Mouse (Mus musculus) gastrocnemius, adult 18-20 months (tissue): Measurements from ENCODE around the gene Sim1. TPM values are rescaled to one million over a fixed set of nuclear protein-coding genes. Genes with fewer than 3 reads are reported as not detected.

Source experiments
- DNase-seq: peaks from one replicate; pipeline ENCODE4 v3.0.0; 2021; ENCODE audit warnings: low spot score
- total RNA-seq, 2 experiments: library from RNA; stranded (reverse); gene quantifications; 2 replicates each; pipeline ENCODE4 v1.2.3; 2021

Sim1 gene
- total RNA-seq, 2 experiments from 2014 or later = 0.17 to 0.50 TPM

GRCm38 (mm10) chr10:50900746-50901600 lies 6.4 kb downstream of the Sim1 start:
- DNase-seq = no peak

- no peak for DNase-seq
Measured at GRCm38 (mm10) chr10:50901601-50902475, 7.3 kb downstream of the Sim1 start.

GRCm38 (mm10) chr10:50902741-50903715 lies 8.5 kb downstream of the Sim1 start:
- DNase-seq = no peak

GRCm38 (mm10) chr10:50903846-50904763 lies 9.6 kb downstream of the Sim1 start:
- DNase-seq = no peak

- DNase-seq = no peak
Measured at GRCm38 (mm10) chr10:50904764-50905701, 10.5 kb downstream of the Sim1 start.

GRCm38 (mm10) chr10:50910400-50910799 lies 15.8 kb downstream of the Sim1 start:
- DNase-seq = no peak

- no peak for DNase-seq
Measured at GRCm38 (mm10) chr10:50910861-50911410, 16.4 kb downstream of the Sim1 start.

- DNase-seq = no peak
Measured at GRCm38 (mm10) chr10:50915607-50916006, 21.1 kb downstream of the Sim1 start.

- DNase-seq = no peak
Measured at GRCm38 (mm10) chr10:50929281-50929680, 34.7 kb downstream of the Sim1 start.

- no peak for DNase-seq
Measured at GRCm38 (mm10) chr10:50935673-50936072, 41.1 kb downstream of the Sim1 start.

GRCm38 (mm10) chr10:50973625-50974024 lies 79.1 kb downstream of the Sim1 start:
- no peak for DNase-seq

- DNase-seq = no peak
Measured at GRCm38 (mm10) chr10:50981849-50982248, 87.3 kb downstream of the Sim1 start.

GRCm38 (mm10) chr10:50983620-50984019 lies 89.1 kb downstream of the Sim1 start:
- DNase-seq = no peak

GRCm38 (mm10) chr10:51007798-51008197 lies 113.2 kb downstream of the Sim1 start:
- no peak for DNase-seq

- DNase-seq = no peak
Measured at GRCm38 (mm10) chr10:51011391-51012150, 117.0 kb downstream of the Sim1 start.

- no peak for DNase-seq
Measured at GRCm38 (mm10) chr10:51014901-51015300, 120.3 kb downstream of the Sim1 start.

- DNase-seq = no peak
Measured at GRCm38 (mm10) chr10:51015362-51015761, 120.8 kb downstream of the Sim1 start.
